Mouse (Mus musculus) E14TG2a.4 (cell line): ENCODE data around the gene Ksr1.

Experiments used
- CTCF ChIP-seq: conservative IDR thresholded peaks from 2 replicates; pipeline ENCODE4 v1.5.1; 2014; ENCODE audit warnings: low read length
- NANOG ChIP-seq: IDR thresholded peaks from 2 replicates; pipeline ENCODE4 v1.6.1; 2014; ENCODE audit warnings: borderline replicate concordance, low read length, mixed read lengths
- POU5F1 ChIP-seq: IDR thresholded peaks from 2 replicates; pipeline ENCODE4 v1.6.1; 2014; ENCODE audit warnings: low read length, borderline replicate concordance

GRCm38 (mm10) chr11:79061839-79062238 is 84.4 kb downstream of the Ksr1 start:
- no peak for TF ChIP-seq CTCF
- no peak for TF ChIP-seq POU5F1
- TF ChIP-seq NANOG: no peak
